Mouse (Mus musculus): ENCODE results near the gene Sfmbt2. TPM values are rescaled to one million over a fixed set of nuclear protein-coding genes. Genes with fewer than 3 reads are reported as not detected.

Gene Sfmbt2
- 13.3 and 23.8 TPM in 2 replicates for total RNA-seq (2023)

DNA sequence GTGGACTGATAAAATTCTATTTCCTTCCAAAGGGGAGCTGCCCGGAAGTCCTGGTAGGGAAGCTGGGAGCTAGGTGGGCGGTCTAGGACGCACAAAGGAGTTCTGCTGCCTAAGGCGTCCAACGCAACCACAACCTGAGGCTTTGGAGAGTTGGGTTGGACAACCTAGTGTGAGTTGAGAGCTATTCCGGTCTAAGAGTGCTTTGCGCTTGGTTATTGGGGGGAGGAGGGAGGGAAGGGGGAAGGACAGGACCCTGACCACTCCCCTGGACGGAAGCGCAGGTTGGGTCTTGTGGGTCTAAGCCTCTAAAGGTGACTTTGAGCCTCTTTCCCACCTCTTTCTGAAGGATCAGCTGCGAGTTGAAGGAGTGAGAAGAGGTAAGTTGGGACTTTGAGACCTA is at the start of gene Sfmbt2:
Gene Sfmbt2, plus strand, starts transcription at position 335 of the 400 bp plus-strand sequence.

Other genes starting within 250 kb of the Sfmbt2 start
- not detected in 2 replicates for gene Itih2, start 239.1 kb upstream of the Sfmbt2 start, total RNA-seq (2023)
- gene Itih5, start 216.9 kb upstream of the Sfmbt2 start, total RNA-seq (2023), result 7.0 and 9.0 TPM in 2 replicates